Mouse (Mus musculus) forebrain, postnatal 0 days (tissue): Measurements from ENCODE around the gene Mrps23. TPM values are rescaled to one million over a fixed set of nuclear protein-coding genes. Genes with fewer than 3 reads are reported as not detected.
"Not testable (repeated sequence)": the region's sequence is repeated elsewhere in the genome, so short reads cannot be mapped to it uniquely, and the experiment has no call there.

Source experiments
- ATAC-seq: fragments of 200-750 bp; cut with Nextera tagmentation; 2 replicates; pipeline ENCODE4 v1.8.0; 2017; ENCODE audit warnings: mild to moderate bottlenecking, moderate library complexity
- DNase-seq: peaks from one replicate; pipeline ENCODE4 v3.0.0-alpha.2; 2015
- H3K27ac ChIP-seq: fragments of 300-500 bp; sonication (generic); 2 replicates; pipeline ENCODE4 v1.5.1; 2014; ENCODE audit warnings: low read depth, mild to moderate bottlenecking, antibody characterized with exemption, low read length, moderate library complexity, mixed read lengths
- H3K27me3 ChIP-seq: fragments of 300-500 bp; sonication (generic); 2 replicates; pipeline ENCODE4 v1.6.1; 2014; ENCODE audit warnings: mild to moderate bottlenecking, low read length, mixed read lengths; ENCODE audit not compliant: insufficient read depth
- H3K36me3 ChIP-seq: fragments of 300-500 bp; sonication (generic); 2 replicates; pipeline ENCODE4 v1.6.1; 2014; ENCODE audit warnings: mild to moderate bottlenecking, moderate library complexity; ENCODE audit not compliant: insufficient read depth
- H3K4me1 ChIP-seq: fragments of 300-500 bp; sonication (generic); 2 replicates; pipeline ENCODE4 v1.6.1; 2014; ENCODE audit warnings: antibody characterized with exemption; ENCODE audit not compliant: insufficient read depth
- H3K4me2 ChIP-seq: fragments of 300-500 bp; sonication (generic); 2 replicates; pipeline ENCODE4 v1.6.1; 2014; ENCODE audit warnings: low read depth, mild to moderate bottlenecking, moderate library complexity
- H3K4me3 ChIP-seq: fragments of 300-500 bp; sonication (generic); 2 replicates; pipeline ENCODE4 v1.5.1; 2014; ENCODE audit warnings: low read depth, low read length, mixed read lengths
- H3K9ac ChIP-seq: fragments of 300-500 bp; sonication (generic); 2 replicates; pipeline ENCODE4 v1.6.1; 2014; ENCODE audit warnings: mild to moderate bottlenecking
- H3K9me3 ChIP-seq: fragments of 300-500 bp; sonication (generic); 2 replicates; pipeline ENCODE4 v1.6.1; 2016; ENCODE audit warnings: low read length
- CTCF ChIP-seq: sonication (generic); IDR thresholded peaks from 2 replicates; pipeline ENCODE4 v1.5.1; 2016; ENCODE audit warnings: antibody characterized with exemption, control low read depth, low read depth
- WGBS: fragments of 180-500 bp; shearing (Covaris S2); extraction: QIAGEN DNeasy Blood & Tissue Kit; methylation state at CpG from one replicate; pipeline ENCODE4 v1.1.7; 2014; 5-methylcytosine and 5-hydroxymethylcytosine counted together
- polyA plus RNA-seq: library from polyadenylated mRNA; unstranded; fragments of >200 nt; fragmentation: Nextera tagmentation; extraction: Ambion mirVana; gene quantifications from 2 replicates; pipeline ENCODE4 v1.2.1, GENCODE M21; 2015
- total RNA-seq: library from RNA; depleted of rRNA; stranded (reverse); fragments of >200 nt; gene quantifications from 2 replicates; pipeline ENCODE4 v1.2.3, GENCODE M21; 2014

Gene Mrps23
- total and polyA plus RNA-seq, 2 experiments from 2014 or later = 57.5 to 71.5 TPM

GRCm38 (mm10) chr11:88204593-88205368, 593 bp downstream of the Mrps23 start:
- 0 out of 2 replicates have a peak, but pooled peaks have one; percentile 1 for TF ChIP-seq CTCF
- Histone ChIP-seq H3K27ac (peak overlapping the region; percentile 68), H3K9ac (peak overlapping the region; percentile 89), H3K4me2 (peak overlapping the region; percentile 88), H3K27me3 (no peaks in the 10 kb centered on the region), H3K9me3 (no peaks in the 10 kb centered on the region), H3K4me3 (peak overlapping the region; percentile 65), H3K4me1 (peaks cover 8% of the 10 kb centered on the region), H3K36me3 (peaks cover 8% of the 10 kb centered on the region)
- peak; percentile 13; the same call in 1 of the 2 replicates for ATAC-seq
- WGBS = 34% methylated on average over 30 of the region's 30 CpGs
- DNase-seq = no peak

GRCm38 (mm10) chr11:88206576-88206975, 2.4 kb downstream of the Mrps23 start:
- not testable (repeated sequence) for H3K27ac ChIP-seq, ATAC-seq, H3K9ac ChIP-seq, H3K27me3 ChIP-seq, DNase-seq, H3K4me1 ChIP-seq, H3K9me3 ChIP-seq, H3K4me3 ChIP-seq, H3K4me2 ChIP-seq
- 83% methylated on average over 8 of the region's 8 CpGs for WGBS
- peak; percentile 44 for TF ChIP-seq CTCF
- peaks cover 26% of the 10 kb centered on the region for H3K36me3 ChIP-seq

- Histone ChIP-seq H3K9ac (no peak overlapping the region), H3K4me3 (no peak overlapping the region), H3K27me3 (no peaks in the 10 kb centered on the region), H3K9me3 (no peaks in the 10 kb centered on the region), H3K4me1 (peaks cover 8% of the 10 kb centered on the region), H3K4me2 (no peak overlapping the region), H3K27ac (no peak overlapping the region), H3K36me3 (peaks cover 35% of the 10 kb centered on the region)
- 95% methylated on average over 2 of the region's 2 CpGs for WGBS
- DNase-seq (no peak), ATAC-seq (no peak)
- TF ChIP-seq CTCF = no peak
Observed at GRCm38 (mm10) chr11:88207697-88208096, 3.5 kb downstream of the Mrps23 start.

GRCm38 (mm10) chr11:88211824-88212582, 7.8 kb downstream of the Mrps23 start:
- TF ChIP-seq CTCF = 0 out of 2 replicates have a peak, but pooled peaks have one; percentile 17
- 88% methylated on average over 5 of the region's 5 CpGs for WGBS

GRCm38 (mm10) chr11:88213757-88214156, 9.6 kb downstream of the Mrps23 start:
- no peaks in the 10 kb centered on the region for H3K4me1 ChIP-seq
- H3K4me2 ChIP-seq = no peak overlapping the region
- no peak for DNase-seq
- WGBS = 52% methylated on average over 6 of the region's 6 CpGs
- no peaks in the 10 kb centered on the region for H3K27me3 ChIP-seq
- no peak for TF ChIP-seq CTCF
- no peak for ATAC-seq
- H3K9ac ChIP-seq = no peak overlapping the region
- H3K4me3 ChIP-seq = no peak overlapping the region
- no peak overlapping the region for H3K27ac ChIP-seq
- peaks cover 35% of the 10 kb centered on the region for H3K36me3 ChIP-seq
- H3K9me3 ChIP-seq = no peaks in the 10 kb centered on the region

More at GRCm38 (mm10) chr11:88211824-88212582, 7.8 kb downstream of the Mrps23 start:
- no peak overlapping the region for H3K9ac ChIP-seq
- no peaks in the 10 kb centered on the region for H3K4me1 ChIP-seq
- H3K27ac ChIP-seq = no peak overlapping the region
- H3K4me3 ChIP-seq = no peak overlapping the region
- H3K27me3 ChIP-seq = no peaks in the 10 kb centered on the region
- DNase-seq (no peak), ATAC-seq (no peak)
- no peaks in the 10 kb centered on the region for H3K9me3 ChIP-seq
- H3K4me2 ChIP-seq = no peak overlapping the region
- H3K36me3 ChIP-seq = peaks cover 35% of the 10 kb centered on the region

- Histone ChIP-seq H3K9ac (no peak overlapping the region), H3K4me1 (no peaks in the 10 kb centered on the region), H3K4me3 (no peak overlapping the region), H3K27ac (no peak overlapping the region), H3K9me3 (no peaks in the 10 kb centered on the region), H3K36me3 (peaks cover 24% of the 10 kb centered on the region), H3K4me2 (peak overlapping the region; percentile 25), H3K27me3 (no peaks in the 10 kb centered on the region)
- peak; percentile 88 for ATAC-seq
- peak; percentile 42 for DNase-seq
- 0 out of 2 replicates have a peak, but pooled peaks have one; percentile 19 for TF ChIP-seq CTCF
- 46% methylated on average over 21 of the region's 21 CpGs for WGBS
Observed at GRCm38 (mm10) chr11:88214881-88215831, 11.0 kb downstream of the Mrps23 start.
